Mouse (Mus musculus) v-Abl transformed pro-B cells (cell line): Measurements from ENCODE around the gene Slit3.

Experiments used
- in situ Hi-C, 2 experiments: fragments of 400-800 bp; cut with MboI; formaldehyde crosslinking; loops; one replicate each; pipeline ENCODE4 v1.15.1; 2025; ENCODE audit not compliant: unreplicated experiment in 2 of 2

Slit3 gene

GRCm38 (mm10) chr11:35337927-35338819, 217.1 kb downstream of the Slit3 start:
- in situ Hi-C loops, result no loop called here

DNA sequence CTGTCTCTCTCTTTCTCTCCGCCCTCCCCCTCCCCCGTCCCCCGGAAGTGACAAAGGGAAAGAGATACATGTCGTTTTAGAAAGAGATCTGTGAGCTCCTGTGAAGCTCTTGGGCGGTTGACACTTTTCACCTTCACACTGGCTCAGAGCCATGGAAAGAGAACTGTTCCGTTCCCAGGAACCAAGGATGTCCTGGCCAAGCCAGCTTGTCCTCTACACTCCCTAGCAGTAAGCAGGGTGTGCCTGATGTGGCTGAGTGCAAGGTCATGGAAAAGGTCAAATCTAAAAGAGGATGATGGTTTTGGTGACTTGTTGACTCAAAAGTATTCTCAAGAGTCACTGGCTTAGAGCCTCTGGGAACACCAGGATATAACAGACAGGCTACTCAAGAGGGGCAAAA, 219.7 kb downstream of the Slit3 start:
- in situ Hi-C loops, result no loop called here

- in situ Hi-C loops, result no loop called here
These were observed 221.5 kb downstream of the Slit3 start for GRCm38 (mm10) chr11:35342486-35342885.

GRCm38 (mm10) chr11:35345696-35346480, 224.9 kb downstream of the Slit3 start:
- in situ Hi-C loops, result no loop called here

DNA sequence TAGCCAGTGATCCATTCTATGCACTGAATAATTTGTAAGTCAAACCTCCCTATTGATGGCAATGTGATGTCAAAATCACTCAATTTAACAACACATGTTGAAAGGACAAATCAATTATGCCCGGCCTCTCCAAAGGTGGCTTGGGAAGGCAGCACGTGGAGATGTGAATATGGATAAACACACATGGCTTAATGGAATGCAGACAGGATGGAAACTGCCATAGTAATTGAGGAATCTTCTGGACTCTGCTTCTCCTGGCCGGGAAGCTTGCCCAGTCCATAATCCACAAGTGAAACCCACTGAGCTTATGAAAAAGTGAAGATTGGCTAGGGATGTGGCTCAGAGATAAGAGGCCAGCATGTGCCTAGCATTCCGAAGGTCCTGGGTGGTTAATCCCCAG, 227.1 kb downstream of the Slit3 start:
- in situ Hi-C loops, result no loop called here

DNA sequence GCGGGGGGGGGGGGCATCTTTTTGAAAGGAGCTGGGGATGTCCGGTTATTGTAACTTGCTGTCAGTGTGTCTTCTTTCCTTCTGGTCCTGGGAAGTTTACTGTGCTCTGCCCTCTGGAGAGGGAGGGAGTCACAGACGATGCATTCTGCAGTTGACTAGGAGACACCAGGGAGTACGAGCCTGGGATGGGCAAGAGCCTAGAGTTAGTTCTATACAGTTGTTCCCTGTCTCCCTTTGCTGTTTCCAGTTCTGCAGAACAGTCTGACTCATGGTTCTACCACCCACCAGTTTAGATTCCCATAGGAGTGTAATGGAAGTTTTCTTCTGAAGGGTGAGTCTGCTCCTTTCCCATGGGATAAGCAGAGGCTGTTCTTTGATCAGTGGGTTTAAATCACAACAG, 229.9 kb downstream of the Slit3 start:
- in situ Hi-C loops, result no loop called here

DNA sequence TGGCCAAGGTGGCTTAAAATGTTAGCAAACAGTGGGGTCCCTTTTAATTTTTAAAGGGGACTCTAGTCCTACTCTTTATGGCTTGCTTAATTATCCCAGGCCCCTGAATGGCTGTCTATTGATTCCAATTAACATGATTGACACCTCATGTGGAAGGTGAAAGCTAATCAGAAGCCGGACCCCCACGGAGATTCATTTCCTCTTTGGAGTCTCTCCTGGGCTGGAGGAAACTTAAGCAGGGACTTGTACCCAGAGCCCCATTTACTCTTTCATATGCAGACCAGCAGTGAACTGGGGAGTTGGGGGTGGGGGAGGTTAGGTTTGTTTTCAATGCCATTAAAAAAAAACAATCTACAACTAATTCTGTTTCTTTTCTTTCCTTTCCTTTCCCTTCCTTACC, 230.4 kb downstream of the Slit3 start:
- in situ Hi-C loops, result no loop called here

GRCm38 (mm10) chr11:35355811-35356210, 234.8 kb downstream of the Slit3 start:
- in situ Hi-C loops, result no loop called here

GRCm38 (mm10) chr11:35361071-35361470, 240.0 kb downstream of the Slit3 start:
- in situ Hi-C loops, result no loop called here

GRCm38 (mm10) chr11:35362975-35363374, 242.0 kb downstream of the Slit3 start:
- in situ Hi-C loops, result no loop called here

- in situ Hi-C loops, result no loop called here
These were observed 243.4 kb downstream of the Slit3 start for GRCm38 (mm10) chr11:35364469-35364868.

DNA sequence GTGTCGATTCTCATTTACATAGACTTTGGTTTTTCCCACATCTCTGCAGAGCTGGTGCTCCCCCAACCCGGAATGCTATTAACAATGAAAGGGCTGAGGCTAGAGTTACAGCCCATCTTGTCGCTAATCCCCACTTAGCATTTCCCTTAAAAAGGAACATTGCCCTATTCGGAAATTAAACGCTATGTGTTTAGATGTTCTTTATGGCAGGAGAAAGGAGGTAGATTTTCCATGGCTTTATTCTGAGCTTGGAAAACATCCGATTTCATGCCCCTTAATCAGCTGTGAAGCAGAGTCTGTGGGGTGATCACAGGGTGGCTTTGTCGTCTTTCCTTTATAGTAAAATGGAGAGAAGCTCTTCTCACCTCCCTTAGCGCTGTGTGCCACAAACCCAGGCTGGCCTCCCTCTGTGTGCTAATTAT, 244.5 kb downstream of the Slit3 start:
- in situ Hi-C loops, result no loop called here

DNA sequence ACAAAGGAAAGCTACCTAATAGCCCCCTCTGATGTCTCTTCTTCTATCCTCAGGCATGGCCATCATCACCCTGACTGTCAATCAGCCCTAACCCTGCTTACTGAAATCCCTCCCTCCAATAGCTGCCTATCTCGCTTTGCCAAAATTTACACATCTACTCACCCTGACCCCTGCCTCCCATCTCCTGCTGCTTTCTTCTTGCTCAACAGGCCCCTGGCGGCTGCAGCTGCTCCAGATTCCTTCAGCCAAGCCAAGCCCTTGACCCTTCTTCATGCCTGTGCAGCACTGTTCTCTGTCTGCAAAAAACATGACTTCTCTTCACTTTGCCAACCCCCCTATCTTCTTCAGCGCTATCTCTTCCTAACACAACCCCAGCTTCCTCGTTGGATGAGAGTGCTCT, 245.6 kb downstream of the Slit3 start:
- in situ Hi-C loops, result no loop called here

DNA sequence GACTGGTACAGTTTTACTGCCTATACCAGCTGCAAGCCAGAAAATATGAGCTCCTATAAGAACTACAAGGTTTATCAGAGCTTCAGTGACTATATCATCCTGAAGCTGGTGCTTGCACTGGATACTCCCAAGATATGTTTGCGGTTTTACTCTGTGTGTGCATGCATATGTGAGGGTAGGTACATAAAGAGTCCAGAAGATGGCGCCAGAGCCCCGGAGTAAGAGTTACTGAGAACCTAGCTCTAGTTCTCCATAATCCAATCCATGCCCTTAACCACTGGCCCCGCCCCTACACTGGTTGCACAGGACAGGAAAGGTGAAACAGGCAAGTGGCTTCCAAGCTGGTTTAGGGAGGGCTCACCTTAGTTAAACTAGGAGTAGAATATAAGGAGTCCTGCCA, 246.2 kb downstream of the Slit3 start:
- in situ Hi-C loops, result no loop called here

GRCm38 (mm10) chr11:35369964-35370363, 248.9 kb downstream of the Slit3 start:
- in situ Hi-C loops, result no loop called here

GRCm38 (mm10) chr11:35370705-35371104, 249.7 kb downstream of the Slit3 start:
- in situ Hi-C loops, result no loop called here

DNA sequence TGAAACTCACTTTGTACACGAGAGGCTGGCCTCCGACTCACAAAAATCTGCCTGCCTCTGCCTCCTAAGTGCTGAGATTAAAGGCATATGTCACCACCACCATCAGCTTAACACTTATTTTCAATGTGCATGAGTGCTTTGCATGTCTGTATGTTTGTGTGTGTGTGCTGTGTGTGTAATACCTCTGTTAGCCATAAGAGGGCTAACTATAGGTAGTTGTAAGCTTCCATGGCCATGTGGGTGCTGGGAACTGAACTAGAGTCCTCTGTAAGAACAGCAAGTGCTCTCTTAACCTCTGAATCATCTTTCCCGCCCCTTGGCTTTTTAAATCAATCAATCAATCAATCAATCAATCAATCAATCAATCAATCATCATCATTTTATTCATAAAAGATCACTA, 251.4 kb downstream of the Slit3 start:
- in situ Hi-C loops, result no loop called here

GRCm38 (mm10) chr11:35375072-35375471, 254.0 kb downstream of the Slit3 start:
- in situ Hi-C loops, result no loop called here

DNA sequence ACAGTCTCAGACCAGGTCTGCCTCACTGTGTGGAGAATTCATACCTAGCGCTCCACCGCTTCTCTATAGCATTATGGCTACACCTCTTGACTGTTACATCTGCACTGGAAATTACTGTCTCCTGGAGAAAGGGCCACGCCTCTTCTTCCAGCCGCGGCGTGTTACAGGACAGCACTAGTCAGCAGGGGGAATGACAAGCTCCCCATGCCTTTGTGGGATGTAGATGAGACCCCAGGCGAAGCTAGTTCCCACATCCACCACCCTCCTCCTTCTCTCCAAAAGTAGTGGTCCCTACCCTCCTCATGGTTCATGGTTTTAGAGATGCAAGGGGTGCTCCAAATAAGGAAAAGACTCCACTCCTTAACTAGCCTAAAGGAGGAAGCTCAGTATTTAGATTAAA, 257.8 kb downstream of the Slit3 start:
- in situ Hi-C loops, result no loop called here

DNA sequence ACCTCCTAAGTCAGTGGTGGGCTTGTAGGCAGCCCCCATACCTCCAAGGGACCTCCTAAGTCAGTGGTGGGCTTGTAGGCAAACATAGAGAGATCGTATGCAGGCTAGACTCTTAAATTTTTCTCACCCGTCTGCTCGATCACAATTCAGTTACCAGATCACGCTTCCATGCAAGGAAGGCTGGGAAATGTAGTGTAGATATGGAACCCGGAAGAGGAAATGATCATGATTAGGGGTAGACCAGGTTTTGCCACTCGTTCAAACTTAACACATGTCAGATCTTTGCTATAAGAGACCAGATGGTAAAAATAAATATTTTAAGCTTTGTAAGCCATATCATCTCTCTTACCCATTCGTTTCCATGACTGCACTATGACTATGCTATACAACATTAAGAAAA, 258.4 kb downstream of the Slit3 start:
- in situ Hi-C loops, result no loop called here

- in situ Hi-C loops, result no loop called here
These were observed 259.7 kb downstream of the Slit3 start for GRCm38 (mm10) chr11:35380766-35381165.

- in situ Hi-C loops, result no loop called here
These were observed 264.4 kb downstream of the Slit3 start for GRCm38 (mm10) chr11:35385444-35385843.
